Mouse (Mus musculus) midbrain, embryonic 14.5 days (tissue): ENCODE measurements at regions not wholly inside any gene's neighbourhood (a gene's known extent, or its start where the extent isn't known, plus 50 kb on each side); places are given as distances from the start of the nearest gene placed in this dataset.

Experiments
- ATAC-seq: fragments of 200-750 bp; cut with Nextera tagmentation; 2 replicates; pipeline ENCODE4 v1.8.0; 2017; ENCODE audit warnings: moderate number of reproducible peaks, moderate library complexity; ENCODE audit not compliant: low FRiP score, low TSS enrichment
- DNase-seq: peaks from one replicate; pipeline ENCODE4 v3.0.0-alpha.2; 2015
- H3K27ac ChIP-seq: fragments of 300-500 bp; sonication (generic); replicated peaks from 2 replicates; pipeline ENCODE4 v1.5.1; 2014; ENCODE audit warnings: mild to moderate bottlenecking, low read depth, low read length, moderate library complexity
- H3K27me3 ChIP-seq: fragments of 300-500 bp; sonication (generic); 2 replicates; pipeline ENCODE4 v1.6.1; 2014; ENCODE audit warnings: low read length, control low read depth, mixed read lengths; ENCODE audit not compliant: control insufficient read depth, insufficient read depth
- H3K36me3 ChIP-seq: fragments of 300-500 bp; sonication (generic); 2 replicates; pipeline ENCODE4 v1.6.1; 2014; ENCODE audit warnings: low read length, control low read depth; ENCODE audit not compliant: control insufficient read depth, insufficient read depth
- H3K4me1 ChIP-seq: fragments of 300-500 bp; sonication (generic); 2 replicates; pipeline ENCODE4 v1.6.1; 2014; ENCODE audit warnings: mild to moderate bottlenecking, antibody characterized with exemption, low read length, control low read depth; ENCODE audit not compliant: control insufficient read depth, insufficient read depth
- H3K4me2 ChIP-seq: fragments of 300-500 bp; sonication (generic); 2 replicates; pipeline ENCODE4 v1.6.1; 2014; ENCODE audit warnings: mild to moderate bottlenecking, low read length, moderate library complexity
- H3K4me3 ChIP-seq: fragments of 300-500 bp; sonication (generic); replicated peaks from 2 replicates; pipeline ENCODE4 v1.5.1; 2014; ENCODE audit warnings: low read depth, low read length
- H3K9ac ChIP-seq: fragments of 300-500 bp; sonication (generic); replicated peaks from 2 replicates; pipeline ENCODE4 v1.6.1; 2014; ENCODE audit warnings: mild to moderate bottlenecking, low read length, moderate library complexity
- H3K9me3 ChIP-seq: fragments of 300-500 bp; sonication (generic); 2 replicates; pipeline ENCODE4 v1.6.1; 2016; ENCODE audit warnings: low read length, control low read depth, mixed read lengths; ENCODE audit not compliant: control insufficient read depth
- WGBS: fragments of 180-500 bp; shearing (Covaris S2); extraction: QIAGEN DNeasy Blood & Tissue Kit; methylation state at CpG from one replicate; pipeline ENCODE4 v1.1.7; 2014; 5-methylcytosine and 5-hydroxymethylcytosine counted together

DNA sequence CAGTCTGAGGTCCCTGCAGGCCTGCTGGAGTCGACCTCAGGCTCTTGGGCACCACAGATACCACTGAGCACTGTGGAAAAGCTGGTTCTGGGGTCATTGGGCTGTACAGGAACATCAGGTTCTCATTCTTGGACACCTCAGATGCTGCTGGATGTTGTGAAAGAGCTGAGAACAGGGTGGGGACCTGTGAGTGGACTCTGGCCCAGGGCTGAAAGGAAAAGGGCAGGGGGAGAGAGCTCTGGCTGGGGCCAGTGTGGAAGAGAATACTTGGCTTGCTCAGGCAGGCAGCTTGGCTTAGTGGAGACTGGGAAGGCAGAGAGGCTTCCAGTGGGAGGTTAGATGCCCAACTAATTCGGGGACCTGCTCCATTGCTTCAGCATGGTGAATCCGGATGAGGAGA, 115.7 kb upstream of the Ngly1 start:
- H3K36me3 ChIP-seq, result no peaks in the 10 kb centered on the region
- no peaks in the 10 kb centered on the region for H3K27me3 ChIP-seq
- H3K27ac ChIP-seq, result no peak overlapping the region
- no peak overlapping the region for H3K4me3 ChIP-seq
- WGBS, result 68% methylated on average over 3 of the region's 3 CpGs
- H3K4me2 ChIP-seq, result no peak overlapping the region
- no peak overlapping the region for H3K9ac ChIP-seq
- H3K4me1 ChIP-seq, result no peaks in the 10 kb centered on the region
- no peaks in the 10 kb centered on the region for H3K9me3 ChIP-seq
- DNase-seq (no peak), ATAC-seq (no peak)

DNA sequence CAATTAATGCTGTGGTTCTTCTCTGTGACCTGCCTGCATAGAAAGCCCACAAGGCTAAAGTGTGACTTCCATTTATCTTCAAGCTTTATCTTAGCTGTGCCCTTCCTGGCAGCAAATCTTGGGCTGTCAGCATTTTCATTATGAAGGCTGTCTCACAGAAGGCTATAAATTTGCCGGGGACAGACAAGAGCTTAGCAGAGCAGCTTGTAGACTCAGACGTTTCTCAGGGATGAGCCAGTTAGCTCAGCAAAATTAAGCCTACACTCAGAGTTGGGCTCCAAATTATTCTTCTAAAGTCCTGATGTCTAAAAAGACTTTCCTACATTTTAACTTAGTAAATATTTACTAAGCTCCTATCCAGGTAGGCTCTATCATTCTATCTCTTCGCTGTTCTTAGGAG, 112.9 kb upstream of the Ngly1 start:
- DNase-seq, result no peak
- Histone ChIP-seq H3K36me3 (no peaks in the 10 kb centered on the region), H3K4me3 (no peak overlapping the region), H3K9ac (no peak overlapping the region), H3K27me3 (no peaks in the 10 kb centered on the region), H3K9me3 (no peaks in the 10 kb centered on the region), H3K4me2 (no peak overlapping the region), H3K27ac (no peak overlapping the region), H3K4me1 (no peaks in the 10 kb centered on the region)
- 81% methylated on average over 3 of the region's 3 CpGs for WGBS
- ATAC-seq, result no peak

DNA sequence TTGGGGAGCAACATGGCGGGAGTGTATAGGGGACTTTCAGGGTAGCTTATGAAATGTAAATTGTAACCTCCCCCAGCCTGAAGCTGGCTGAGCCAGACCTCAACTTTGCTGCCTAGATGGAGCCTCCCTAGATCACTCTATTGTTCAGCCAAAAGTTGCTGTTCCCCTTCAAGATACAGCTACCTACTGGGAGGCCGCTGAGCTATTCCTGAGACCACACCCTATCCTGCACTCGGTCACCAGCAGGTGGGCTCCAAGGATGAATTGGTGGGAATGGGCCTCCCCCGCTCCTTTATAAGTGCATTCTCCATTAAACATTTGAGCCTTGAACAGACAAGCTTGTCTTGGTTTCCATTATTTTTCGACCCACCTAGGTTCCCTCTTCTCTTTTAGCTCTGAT, 104.8 kb upstream of the Ngly1 start:
- Histone ChIP-seq H3K4me2 (no peak overlapping the region), H3K9ac (no peak overlapping the region), H3K36me3 (no peaks in the 10 kb centered on the region), H3K4me3 (no peak overlapping the region), H3K27me3 (no peaks in the 10 kb centered on the region), H3K9me3 (no peaks in the 10 kb centered on the region), H3K4me1 (no peaks in the 10 kb centered on the region), H3K27ac (no peak overlapping the region)
- 86% methylated on average over 5 of the region's 5 CpGs for WGBS
- no peak for DNase-seq
- ATAC-seq, result no peak

DNA sequence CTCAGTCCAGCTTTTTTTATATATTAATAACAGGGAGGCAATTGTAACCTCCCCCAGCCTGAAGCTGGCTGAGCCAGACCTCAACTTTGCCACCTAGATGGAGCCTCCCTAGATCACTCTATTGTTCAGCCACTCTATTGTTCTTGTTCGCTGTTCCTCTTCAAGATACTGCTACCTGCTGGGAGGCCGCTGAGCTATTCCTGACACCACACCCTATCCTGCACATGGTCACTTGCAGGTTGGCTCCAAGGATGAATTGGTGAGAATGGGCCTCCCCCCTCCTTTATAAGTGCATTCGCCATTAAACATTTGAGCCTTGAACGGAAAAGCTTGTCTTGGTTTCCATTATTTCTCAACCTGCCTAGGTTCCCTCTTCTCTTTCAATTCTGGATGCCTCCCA, 102.3 kb upstream of the Ngly1 start:
- Histone ChIP-seq H3K4me2 (no peak overlapping the region), H3K36me3 (no peaks in the 10 kb centered on the region), H3K4me3 (no peak overlapping the region), H3K4me1 (no peaks in the 10 kb centered on the region), H3K9me3 (no peaks in the 10 kb centered on the region), H3K9ac (no peak overlapping the region), H3K27ac (no peak overlapping the region), H3K27me3 (no peaks in the 10 kb centered on the region)
- no peak for DNase-seq
- ATAC-seq, result no peak
- 41% methylated on average over 4 of the region's 4 CpGs for WGBS

DNA sequence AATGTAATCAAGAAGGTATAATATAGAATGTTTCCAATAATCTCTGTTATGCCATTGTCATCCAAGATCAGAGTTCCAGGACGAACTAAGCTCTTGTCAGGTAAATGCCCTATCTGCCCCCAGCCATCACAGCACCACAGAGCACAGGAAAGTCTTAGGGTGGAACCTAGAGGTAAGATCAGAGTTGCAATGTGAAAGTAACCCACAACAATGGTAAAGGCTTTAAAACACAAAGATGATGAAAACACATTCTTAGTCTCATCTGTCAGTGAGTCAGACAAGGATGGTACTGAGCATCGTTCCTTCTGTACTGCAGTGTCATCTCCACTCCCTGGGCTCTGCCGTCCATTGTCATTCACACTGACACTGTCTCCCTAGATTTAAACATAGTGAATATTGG, 97.3 kb upstream of the Ngly1 start:
- no peak overlapping the region for H3K4me3 ChIP-seq
- no peak overlapping the region for H3K9ac ChIP-seq
- H3K9me3 ChIP-seq, result no peaks in the 10 kb centered on the region
- 86% methylated on average over 3 of the region's 3 CpGs for WGBS
- ATAC-seq, result no peak
- H3K27ac ChIP-seq, result no peak overlapping the region
- H3K4me1 ChIP-seq, result no peaks in the 10 kb centered on the region
- no peak overlapping the region for H3K4me2 ChIP-seq
- no peak for DNase-seq
- H3K36me3 ChIP-seq, result no peaks in the 10 kb centered on the region
- H3K27me3 ChIP-seq, result no peaks in the 10 kb centered on the region

DNA sequence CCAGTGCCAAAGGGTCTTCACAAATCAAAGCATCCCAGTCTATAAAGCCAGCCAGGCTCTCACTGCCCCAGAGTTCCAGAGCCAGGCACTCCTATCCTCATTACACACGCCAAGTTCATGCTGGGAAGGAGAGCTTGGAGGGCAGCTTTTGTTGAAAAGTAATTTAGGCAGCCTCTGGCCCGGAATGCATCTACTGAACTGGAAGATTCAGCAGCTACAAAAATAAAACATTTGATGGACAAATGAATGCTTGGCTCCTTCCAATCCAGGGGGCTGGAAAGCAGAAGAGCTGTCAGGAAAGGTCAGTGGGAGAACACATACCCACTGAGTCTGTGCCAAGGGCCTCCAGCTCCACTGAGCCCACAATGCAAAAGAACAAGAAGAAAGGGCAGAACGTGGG, 96.4 kb upstream of the Ngly1 start:
- Histone ChIP-seq H3K27ac (no peak overlapping the region), H3K4me1 (no peaks in the 10 kb centered on the region), H3K36me3 (no peaks in the 10 kb centered on the region), H3K4me3 (no peak overlapping the region), H3K9ac (no peak overlapping the region), H3K4me2 (no peak overlapping the region), H3K9me3 (no peaks in the 10 kb centered on the region), H3K27me3 (no peaks in the 10 kb centered on the region)
- peak; percentile 2 for DNase-seq
- WGBS, result 57% methylated on average over 3 of the region's 3 CpGs
- no peak for ATAC-seq

DNA sequence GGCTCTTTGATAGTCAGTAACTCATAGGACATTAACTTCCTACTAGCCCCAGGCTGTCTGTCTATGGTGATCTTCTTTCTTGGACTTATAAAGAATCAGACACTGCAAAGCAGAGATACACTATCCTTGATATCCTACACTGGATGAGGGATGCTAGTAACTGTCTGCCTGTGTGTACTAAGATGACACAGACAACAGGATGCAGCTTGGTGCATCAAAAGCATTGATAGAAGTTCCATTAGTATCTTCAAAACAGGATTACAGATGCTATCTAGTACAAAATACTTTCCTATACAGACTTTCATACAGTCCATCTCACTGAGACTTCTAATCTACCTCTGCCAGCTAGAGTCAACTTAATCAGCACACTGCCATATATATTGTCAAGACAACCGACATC, 94.0 kb upstream of the Ngly1 start:
- no peaks in the 10 kb centered on the region for H3K4me1 ChIP-seq
- ATAC-seq, result no peak
- H3K4me2 ChIP-seq, result no peak overlapping the region
- no peak for DNase-seq
- no peak overlapping the region for H3K9ac ChIP-seq
- no peak overlapping the region for H3K4me3 ChIP-seq
- no peaks in the 10 kb centered on the region for H3K9me3 ChIP-seq
- no peaks in the 10 kb centered on the region for H3K36me3 ChIP-seq
- 80% methylated on average over 1 of the region's 1 CpGs for WGBS
- no peak overlapping the region for H3K27ac ChIP-seq
- no peaks in the 10 kb centered on the region for H3K27me3 ChIP-seq

GRCm38 (mm10) chr14:16170226-16170625, 78.9 kb upstream of the Ngly1 start:
- DNase-seq (no peak), ATAC-seq (no peak)
- Histone ChIP-seq H3K27ac (no peak overlapping the region), H3K27me3 (no peaks in the 10 kb centered on the region), H3K4me1 (no peaks in the 10 kb centered on the region), H3K9me3 (no peaks in the 10 kb centered on the region), H3K36me3 (no peaks in the 10 kb centered on the region), H3K4me2 (no peak overlapping the region), H3K9ac (no peak overlapping the region), H3K4me3 (no peak overlapping the region)
- 79% methylated on average over 1 of the region's 1 CpGs for WGBS

- Histone ChIP-seq H3K27me3 (no peaks in the 10 kb centered on the region), H3K4me2 (no peak overlapping the region), H3K4me1 (no peaks in the 10 kb centered on the region), H3K9me3 (no peaks in the 10 kb centered on the region), H3K36me3 (no peaks in the 10 kb centered on the region), H3K4me3 (no peak overlapping the region), H3K9ac (no peak overlapping the region), H3K27ac (no peak overlapping the region)
- ATAC-seq (no peak), DNase-seq (no peak)
- WGBS, result 90% methylated on average over 3 of the region's 3 CpGs
Observed at GRCm38 (mm10) chr14:16172261-16172660, 76.8 kb upstream of the Ngly1 start.
